Mouse (Mus musculus): ENCODE measurements at regions not wholly inside any gene's neighbourhood (a gene's known extent, or its start where the extent isn't known, plus 50 kb on each side); places are given as distances from the start of the nearest gene placed in this dataset.

- Histone ChIP-seq H3K27me3 (replicated peaks; ENCODE audit: control insufficient read depth, insufficient read depth, low read length) (no peaks in the 10 kb centered on the region), H3K27ac (ENCODE audit: low read length) (no peak overlapping the region), H3K9me3 (ENCODE audit: control insufficient read depth, low read length) (no peaks in the 10 kb centered on the region), H3K36me3 (ENCODE audit: control insufficient read depth, insufficient read depth, low read length) (no peaks in the 10 kb centered on the region), H3K9ac (ENCODE audit: low read depth, low read length) (no peak overlapping the region), H3K4me3 (ENCODE audit: low read length) (no peak overlapping the region), H3K4me2 (ENCODE audit: low read depth, low read length) (no peak overlapping the region), H3K4me1 (ENCODE audit: control insufficient read depth, insufficient read depth, low read length) (no peaks in the 10 kb centered on the region)
- no peak for ATAC-seq
- 87% methylated on average over 6 of the region's 6 CpGs for WGBS
Measured at GRCm38 (mm10) chr10:67610689-67611088, 61.9 kb upstream of the Ado start.

GRCm38 (mm10) chr10:67608033-67608432 is 59.3 kb upstream of the Ado start:
- 33% methylated on average over 5 of the region's 5 CpGs for WGBS

GRCm38 (mm10) chr10:67607297-67608032 is 58.7 kb upstream of the Ado start:
- no peaks in the 10 kb centered on the region for H3K36me3 ChIP-seq (ENCODE audit: control insufficient read depth, insufficient read depth, low read length)
- H3K27ac ChIP-seq (ENCODE audit: low read length): no peak overlapping the region
- 53% methylated on average over 9 of the region's 9 CpGs for WGBS
- no peaks in the 10 kb centered on the region for H3K27me3 ChIP-seq (replicated peaks; ENCODE audit: control insufficient read depth, insufficient read depth, low read length)
- H3K9me3 ChIP-seq (ENCODE audit: control insufficient read depth, low read length): no peaks in the 10 kb centered on the region
- H3K4me2 ChIP-seq (ENCODE audit: low read depth, low read length): no peak overlapping the region
- ATAC-seq: no peak
- no peaks in the 10 kb centered on the region for H3K4me1 ChIP-seq (ENCODE audit: control insufficient read depth, insufficient read depth, low read length)
- no peak overlapping the region for H3K4me3 ChIP-seq (ENCODE audit: low read length)
- no peak overlapping the region for H3K9ac ChIP-seq (ENCODE audit: low read depth, low read length)

More at GRCm38 (mm10) chr10:67608033-67608432, 59.3 kb upstream of the Ado start:
- no peaks in the 10 kb centered on the region for H3K4me1 ChIP-seq (ENCODE audit: control insufficient read depth, insufficient read depth, low read length)
- no peak overlapping the region for H3K4me3 ChIP-seq (ENCODE audit: low read length)
- no peaks in the 10 kb centered on the region for H3K9me3 ChIP-seq (ENCODE audit: control insufficient read depth, low read length)
- no peak overlapping the region for H3K9ac ChIP-seq (ENCODE audit: low read depth, low read length)
- H3K36me3 ChIP-seq (ENCODE audit: control insufficient read depth, insufficient read depth, low read length): no peaks in the 10 kb centered on the region
- no peak for ATAC-seq
- H3K27me3 ChIP-seq (replicated peaks; ENCODE audit: control insufficient read depth, insufficient read depth, low read length): no peaks in the 10 kb centered on the region
- no peak overlapping the region for H3K4me2 ChIP-seq (ENCODE audit: low read depth, low read length)
- no peak overlapping the region for H3K27ac ChIP-seq (ENCODE audit: low read length)

GRCm38 (mm10) chr10:67606739-67607138 is 58.0 kb upstream of the Ado start:
- no peaks in the 10 kb centered on the region for H3K4me1 ChIP-seq (ENCODE audit: control insufficient read depth, insufficient read depth, low read length)
- WGBS: 88% methylated on average over 1 of the region's 1 CpGs
- no peak overlapping the region for H3K4me2 ChIP-seq (ENCODE audit: low read depth, low read length)
- H3K4me3 ChIP-seq (ENCODE audit: low read length): no peak overlapping the region
- no peaks in the 10 kb centered on the region for H3K27me3 ChIP-seq (replicated peaks; ENCODE audit: control insufficient read depth, insufficient read depth, low read length)
- H3K27ac ChIP-seq (ENCODE audit: low read length): no peak overlapping the region
- H3K9me3 ChIP-seq (ENCODE audit: control insufficient read depth, low read length): no peaks in the 10 kb centered on the region
- ATAC-seq: no peak
- H3K9ac ChIP-seq (ENCODE audit: low read depth, low read length): no peak overlapping the region
- no peaks in the 10 kb centered on the region for H3K36me3 ChIP-seq (ENCODE audit: control insufficient read depth, insufficient read depth, low read length)

GRCm38 (mm10) chr10:67599390-67599789 is 50.6 kb upstream of the Ado start:
- H3K4me3 ChIP-seq (ENCODE audit: low read length): no peak overlapping the region
- no peaks in the 10 kb centered on the region for H3K9me3 ChIP-seq (ENCODE audit: control insufficient read depth, low read length)
- H3K27ac ChIP-seq (ENCODE audit: low read length): no peak overlapping the region
- no peak overlapping the region for H3K4me2 ChIP-seq (ENCODE audit: low read depth, low read length)
- no peaks in the 10 kb centered on the region for H3K36me3 ChIP-seq (ENCODE audit: control insufficient read depth, insufficient read depth, low read length)
- no peaks in the 10 kb centered on the region for H3K27me3 ChIP-seq (replicated peaks; ENCODE audit: control insufficient read depth, insufficient read depth, low read length)
- ATAC-seq: no peak
- H3K9ac ChIP-seq (ENCODE audit: low read depth, low read length): no peak overlapping the region
- 94% methylated on average over 7 of the region's 7 CpGs for WGBS
- no peaks in the 10 kb centered on the region for H3K4me1 ChIP-seq (ENCODE audit: control insufficient read depth, insufficient read depth, low read length)

- H3K9me3 ChIP-seq (ENCODE audit: control insufficient read depth, low read length): no peaks in the 10 kb centered on the region
- no peak overlapping the region for H3K4me3 ChIP-seq (ENCODE audit: low read length)
- H3K4me2 ChIP-seq (ENCODE audit: low read depth, low read length): no peak overlapping the region
- WGBS: 71% methylated on average over 7 of the region's 7 CpGs
- ATAC-seq: no peak
- no peak overlapping the region for H3K27ac ChIP-seq (ENCODE audit: low read length)
- no peaks in the 10 kb centered on the region for H3K27me3 ChIP-seq (replicated peaks; ENCODE audit: control insufficient read depth, insufficient read depth, low read length)
- H3K9ac ChIP-seq (ENCODE audit: low read depth, low read length): no peak overlapping the region
- H3K36me3 ChIP-seq (ENCODE audit: control insufficient read depth, insufficient read depth, low read length): no peaks in the 10 kb centered on the region
- H3K4me1 ChIP-seq (ENCODE audit: control insufficient read depth, insufficient read depth, low read length): no peaks in the 10 kb centered on the region
Measured at GRCm38 (mm10) chr10:67598590-67599047, 49.9 kb upstream of the Ado start.
